Mouse (Mus musculus) heart, postnatal 36 days (tissue): ENCODE data around the gene Rps15a. TPM values are rescaled to one million over a fixed set of nuclear protein-coding genes. Genes with fewer than 3 reads are reported as not detected.

Experiments
- DNase-seq, 2 experiments: peaks; one replicate each; pipeline ENCODE4 v3.0.0; 2021 to 2022
- intact Hi-C: fragments of 180-260 bp; cut with DNase I; formaldehyde crosslinking; loops from one replicate; pipeline ENCODE4 v1.15.1; 2025
- total RNA-seq, 2 experiments: library from RNA; stranded (reverse); gene quantifications; 2 replicates each; pipeline ENCODE4 v1.2.3; 2021

Rps15a gene
- total RNA-seq, result 100 to 1,000 TPM; 519 to 578 TPM

DNA sequence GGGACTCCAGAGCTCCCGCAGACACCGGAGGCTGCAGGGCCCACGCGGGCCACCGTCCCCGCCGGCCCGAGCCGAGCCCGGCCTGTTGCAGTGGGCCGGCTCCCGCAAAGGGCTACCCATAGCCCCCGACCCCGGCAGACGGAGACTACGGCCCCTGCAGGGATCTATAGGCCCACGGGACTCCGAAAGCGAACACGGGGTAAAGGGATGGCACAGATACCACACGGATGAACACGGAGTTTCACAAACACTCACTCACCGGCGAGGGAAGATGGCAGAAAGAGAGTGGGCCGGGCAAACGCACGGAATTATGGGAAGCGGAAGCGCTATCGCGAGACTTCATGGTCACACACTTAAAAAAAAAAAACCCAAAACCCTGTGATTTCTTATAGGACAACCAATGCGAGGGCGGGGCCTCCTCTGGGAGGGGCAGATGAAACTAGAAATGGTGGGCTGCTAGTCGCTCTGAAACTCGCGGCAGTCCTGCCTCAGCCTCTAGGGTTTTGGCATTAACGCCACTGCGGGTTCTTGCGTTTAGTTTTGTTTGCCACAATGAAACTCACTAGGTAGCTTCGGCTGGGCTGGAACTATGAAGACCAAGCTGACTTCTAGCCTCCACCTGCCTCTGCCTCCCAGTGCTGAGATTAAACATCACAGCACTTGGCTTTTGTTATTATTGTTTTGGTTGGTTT lies at the start of gene Rps15a:
TSS of gene Rps15a (minus strand) at position 312 of the 692 bp plus-strand sequence.
- intact Hi-C loops, result loop anchor here (5.0 to 10.0 kb wide), 4 partner anchors 126 to 1781 kb away; partner anchors contain the start of genes Coq7, Gde1, Rps13 and Smg1
- peak; percentile 97 for DNase-seq

DNA sequence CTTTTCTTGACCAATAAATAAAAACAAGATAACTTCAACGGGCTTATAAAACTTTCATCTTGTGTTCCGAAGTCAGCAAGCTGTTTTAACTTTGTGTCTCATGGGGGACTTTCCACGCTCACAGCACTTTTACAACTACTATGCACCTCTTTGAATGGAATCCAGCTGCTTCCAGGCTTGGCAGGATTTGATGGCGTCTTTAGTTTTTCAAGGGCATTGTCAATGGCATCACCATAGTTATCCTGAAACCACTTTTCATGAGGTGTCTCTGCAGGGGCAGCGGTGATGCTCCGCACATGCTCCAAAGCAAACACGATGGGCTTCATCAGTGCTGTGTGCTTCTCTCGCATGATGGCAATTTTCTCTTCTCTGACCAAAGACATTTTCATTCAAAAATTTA lies 47.0 kb upstream of the Rps15a start:
- intact Hi-C loops, result no loop called here
- DNase-seq, result no peak

DNA sequence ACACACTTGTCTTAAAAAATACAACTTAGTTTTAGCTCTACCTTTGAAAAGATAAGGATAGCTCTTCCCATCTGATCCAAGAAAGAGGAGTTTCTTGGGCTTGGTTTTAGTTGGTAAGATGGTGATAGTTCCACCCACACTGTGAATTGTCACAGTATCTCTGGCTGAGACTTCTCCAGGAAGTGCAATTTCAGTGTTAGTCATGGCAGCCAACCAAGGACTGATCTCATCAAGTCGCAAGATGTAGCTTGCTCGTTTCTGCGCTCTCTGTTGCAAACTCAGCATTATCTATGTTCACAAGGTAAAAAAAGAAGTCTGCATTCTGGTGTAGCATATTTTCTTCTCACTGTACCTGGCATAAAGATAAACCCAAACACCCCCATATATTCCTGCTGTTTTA lies 44.1 kb upstream of the Rps15a start:
- intact Hi-C loops, result no loop called here
- no peak for DNase-seq

DNA sequence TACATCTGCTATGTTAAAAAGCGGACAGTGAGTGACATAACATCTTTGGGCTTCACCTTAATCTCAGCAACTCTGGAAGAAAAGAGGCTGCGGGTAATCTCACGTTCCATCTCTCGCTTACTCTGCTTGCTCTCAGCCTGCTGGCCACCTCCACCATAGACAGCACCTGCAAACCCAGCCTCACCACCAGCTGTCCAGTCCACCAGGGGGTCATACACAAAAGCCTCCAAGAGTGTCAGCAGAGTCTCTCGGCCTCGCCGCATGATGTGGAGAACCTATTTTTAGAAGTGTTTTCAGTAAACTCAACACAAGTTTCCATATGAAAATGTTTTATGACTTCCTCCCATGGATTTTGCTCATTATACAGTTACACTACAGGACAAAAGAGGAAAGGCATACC lies 40.5 kb upstream of the Rps15a start:
- intact Hi-C loops, result no loop called here
- no peak for DNase-seq

DNA sequence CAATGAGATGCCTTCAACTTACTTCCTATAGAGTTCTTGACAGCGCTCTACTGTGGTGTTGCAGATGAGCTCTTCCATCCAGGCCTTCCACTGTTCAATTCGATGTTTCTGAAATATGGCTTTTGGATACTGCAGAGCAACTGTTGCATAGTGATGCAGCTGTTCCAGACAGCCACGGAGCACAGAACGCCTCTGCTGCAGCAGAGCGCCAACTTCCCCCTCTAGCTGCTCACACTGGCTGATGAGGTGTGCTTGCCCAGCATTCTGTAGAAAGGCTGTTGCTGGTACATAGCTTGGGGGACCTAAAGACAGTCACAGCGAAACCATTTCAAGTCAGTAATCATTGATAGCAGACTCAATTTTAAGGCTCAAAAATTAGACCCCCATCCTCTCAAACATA lies 38.2 kb upstream of the Rps15a start:
- intact Hi-C loops, result no loop called here
- DNase-seq, result no peak

DNA sequence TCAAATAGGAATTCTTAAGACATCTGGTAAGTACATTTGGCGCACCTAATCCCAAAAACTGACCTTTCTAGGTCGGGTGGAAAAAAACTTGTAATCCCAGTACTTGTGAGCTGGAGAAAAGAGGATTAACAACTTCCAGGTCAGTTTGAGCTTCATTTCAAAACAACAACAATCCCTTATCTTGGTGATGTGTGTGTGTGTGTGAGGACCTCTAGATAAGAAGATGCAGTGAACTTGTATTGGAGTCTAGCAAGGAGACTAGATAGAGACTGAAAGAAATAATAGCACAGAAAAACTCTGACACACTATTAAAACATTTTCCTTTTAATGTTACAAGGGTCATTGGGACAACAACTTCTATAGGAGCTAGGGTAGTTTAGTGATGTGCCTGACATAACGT lies 27.6 kb upstream of the Rps15a start:
- intact Hi-C loops, result no loop called here
- DNase-seq, result no peak

DNA sequence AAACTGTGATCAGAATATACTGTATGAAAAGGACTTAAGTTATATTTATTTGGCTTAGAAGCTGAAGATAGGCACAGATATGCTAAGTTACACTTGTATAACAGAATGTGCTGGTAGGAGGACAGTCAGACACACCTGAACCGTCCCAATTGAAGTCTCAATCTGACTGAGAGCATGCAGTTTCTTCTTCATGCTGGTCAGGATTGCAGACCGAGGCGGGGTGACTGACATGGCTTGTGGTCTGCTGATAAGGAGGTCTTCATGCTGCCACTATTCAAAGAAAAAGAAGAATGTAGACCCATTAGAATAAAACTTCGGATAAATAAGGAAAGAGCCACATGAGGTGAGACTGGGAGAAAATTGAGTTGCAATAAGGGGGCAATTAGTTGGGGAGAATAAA lies 27.1 kb upstream of the Rps15a start:
- no peak for DNase-seq
- intact Hi-C loops, result no loop called here

DNA sequence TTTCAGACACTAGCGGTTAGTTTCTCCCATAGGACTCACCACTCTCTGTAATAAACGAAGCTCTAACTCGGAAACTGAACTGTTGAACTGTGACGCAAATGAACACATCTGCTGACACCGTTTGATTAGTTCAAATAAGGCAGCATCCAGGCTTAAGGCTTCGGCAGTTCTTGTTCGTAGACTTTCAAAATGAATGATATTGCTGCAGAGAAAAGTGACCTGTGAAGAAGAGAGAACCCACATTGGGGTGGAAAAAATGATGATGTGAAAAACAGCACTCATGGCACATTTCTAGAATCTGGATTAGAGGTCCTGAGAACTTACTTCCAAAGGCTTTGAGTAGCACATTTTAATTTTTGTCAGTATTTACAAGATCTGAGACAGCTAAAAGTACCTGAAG lies 25.3 kb upstream of the Rps15a start:
- intact Hi-C loops, result no loop called here

DNA sequence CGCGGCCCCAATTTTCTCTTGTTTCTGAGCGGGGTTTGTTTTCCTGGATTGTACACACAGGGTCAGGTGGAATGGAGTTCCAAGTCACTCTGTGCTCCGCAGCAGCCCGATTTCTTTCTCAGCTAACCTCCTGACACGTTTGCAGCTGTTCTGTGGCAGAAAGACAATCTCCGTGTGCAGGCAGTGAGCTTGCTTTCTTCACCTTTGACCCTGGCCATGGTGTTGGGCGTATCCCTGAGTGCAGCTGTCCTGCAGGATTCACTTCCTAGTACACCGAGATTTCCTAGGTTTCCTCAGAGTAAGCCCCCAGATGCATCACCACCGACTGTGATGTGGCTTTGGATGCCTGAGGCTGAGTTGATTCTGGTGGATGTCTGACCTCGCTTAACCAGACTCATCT lies 19.1 kb upstream of the Rps15a start:
- intact Hi-C loops, result no loop called here

More for the DNA sequence above, 25.3 kb upstream of the Rps15a start:
- no peak for DNase-seq

DNA sequence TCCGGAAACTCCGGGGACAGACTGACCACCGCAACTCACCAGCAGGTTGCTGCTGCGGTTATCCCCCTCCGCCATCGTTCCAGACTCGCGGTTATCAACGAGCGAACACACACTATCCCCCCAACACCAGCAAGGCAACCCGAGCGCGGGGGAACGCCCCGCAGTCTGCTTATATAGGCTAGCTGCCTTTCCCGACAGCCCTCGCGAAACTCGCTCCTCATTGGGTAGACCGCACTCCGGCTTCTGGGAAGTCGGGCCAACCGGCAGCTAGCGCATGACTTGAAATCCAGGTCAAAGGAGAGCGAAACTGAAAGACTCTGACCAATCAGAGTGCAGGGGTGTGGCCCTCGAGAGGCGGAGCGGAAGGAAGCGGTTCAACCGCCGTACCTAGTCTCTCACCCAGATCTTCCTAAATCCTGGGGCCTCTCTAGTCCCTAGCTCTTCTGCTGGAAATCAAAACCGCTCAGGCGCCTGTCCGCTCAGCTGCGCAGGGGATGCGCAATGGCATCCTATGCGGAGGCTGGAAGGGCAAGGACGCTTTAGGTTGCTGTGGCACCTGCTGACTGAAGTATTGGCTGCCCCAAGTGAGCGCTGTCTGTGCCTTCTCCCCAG lies 13.5 kb upstream of the Rps15a start, which contains the start of gene Arl6ip1:
TSS of gene Arl6ip1 (minus strand) at position 233 of the 612 bp plus-strand sequence.
- intact Hi-C loops, result loop anchor here (5.0 kb wide), 2 partner anchors 148 to 168 kb away; no protein-coding TSS in a partner anchor

More for the DNA sequence above, 19.1 kb upstream of the Rps15a start:
- DNase-seq, result no peak

DNA sequence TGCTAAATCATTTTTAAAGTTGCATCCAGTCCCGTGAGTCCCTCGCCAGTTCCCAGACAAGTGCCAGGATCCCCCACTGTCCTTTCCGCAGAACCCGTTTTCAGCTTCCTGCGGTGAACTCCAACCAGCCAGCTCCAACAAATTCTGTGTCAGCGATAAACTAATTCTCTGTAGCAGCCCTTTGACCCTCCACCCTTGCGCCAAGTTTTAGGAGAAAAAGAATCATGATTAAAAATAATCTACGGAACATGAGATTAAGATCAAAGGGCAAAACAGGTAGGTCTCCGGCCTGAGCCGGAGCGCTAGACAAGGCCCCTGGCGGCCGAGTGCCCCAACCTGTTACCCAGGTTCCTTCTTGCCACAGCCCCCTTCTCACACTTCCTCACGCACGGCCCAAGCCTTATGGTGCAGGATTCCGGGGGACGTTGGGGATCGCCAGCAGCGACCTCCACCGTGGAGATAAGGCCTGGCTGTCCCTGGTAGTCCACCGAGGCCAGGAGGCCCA lies 13.0 kb upstream of the Rps15a start:
- peak in 1 of 2 experiments; percentile 18 for DNase-seq
- intact Hi-C loops, result loop anchor here (5.0 kb wide), 1 partner anchor 168 kb away; no protein-coding TSS in a partner anchor

More for the DNA sequence above, 13.5 kb upstream of the Rps15a start, which contains the start of gene Arl6ip1:
- peak; percentile 94 for DNase-seq

DNA sequence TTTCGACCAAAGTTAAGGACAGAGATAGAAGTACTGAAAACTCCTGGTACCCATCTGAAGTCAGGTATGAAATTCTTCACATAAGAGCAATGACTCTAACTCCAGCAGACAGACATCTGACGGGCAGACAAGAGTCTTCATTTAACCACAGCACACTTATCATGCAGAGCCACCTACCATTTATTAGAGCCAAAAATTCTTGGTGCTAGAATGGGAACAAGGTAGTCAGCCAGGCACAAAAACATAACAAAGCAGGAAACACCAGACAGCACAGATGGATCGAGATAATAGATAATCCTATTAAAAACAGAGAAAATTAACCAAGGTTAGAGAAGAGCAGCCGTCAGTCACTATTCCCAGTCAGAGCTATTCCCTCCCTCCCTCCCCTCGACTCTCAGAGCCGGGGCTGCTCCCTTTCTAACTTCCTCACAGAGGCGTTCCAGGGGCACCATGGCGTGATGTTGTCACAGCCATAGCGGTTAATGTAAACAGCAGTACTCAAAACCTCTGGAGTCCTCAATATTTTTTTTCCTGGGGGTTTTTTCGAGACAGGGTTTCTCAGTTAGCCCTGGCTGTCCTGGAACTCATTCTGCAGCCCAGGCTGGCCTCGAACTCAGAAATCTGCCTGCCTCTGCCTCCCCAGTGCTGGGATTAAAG lies 10.4 kb upstream of the Rps15a start:
- DNase-seq, result no peak
- intact Hi-C loops, result loop anchor here (5.0 kb wide), 1 partner anchor 171 kb away; no protein-coding TSS in a partner anchor

DNA sequence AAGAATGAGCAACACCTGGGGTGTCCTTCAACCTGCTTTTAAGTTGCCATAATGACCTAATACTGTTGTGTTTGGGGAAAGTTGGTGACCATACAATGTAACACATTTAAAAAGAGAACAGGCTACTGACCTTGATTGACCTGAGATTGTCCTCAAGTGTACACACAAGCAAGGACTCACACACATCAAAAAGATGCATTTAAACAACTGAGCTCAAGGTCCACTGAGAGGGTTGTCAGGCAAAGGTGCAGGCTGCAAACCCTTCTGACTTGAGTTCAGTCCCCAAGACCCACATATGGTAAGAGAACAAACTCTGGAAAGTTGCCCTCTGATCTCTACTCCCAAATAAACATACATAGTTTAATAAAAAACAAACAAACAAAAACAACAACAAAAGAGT lies 9.7 kb upstream of the Rps15a start:
- no peak for DNase-seq
- intact Hi-C loops, result loop anchor here (5.0 kb wide), 1 partner anchor 172 kb away; no protein-coding TSS in a partner anchor

DNA sequence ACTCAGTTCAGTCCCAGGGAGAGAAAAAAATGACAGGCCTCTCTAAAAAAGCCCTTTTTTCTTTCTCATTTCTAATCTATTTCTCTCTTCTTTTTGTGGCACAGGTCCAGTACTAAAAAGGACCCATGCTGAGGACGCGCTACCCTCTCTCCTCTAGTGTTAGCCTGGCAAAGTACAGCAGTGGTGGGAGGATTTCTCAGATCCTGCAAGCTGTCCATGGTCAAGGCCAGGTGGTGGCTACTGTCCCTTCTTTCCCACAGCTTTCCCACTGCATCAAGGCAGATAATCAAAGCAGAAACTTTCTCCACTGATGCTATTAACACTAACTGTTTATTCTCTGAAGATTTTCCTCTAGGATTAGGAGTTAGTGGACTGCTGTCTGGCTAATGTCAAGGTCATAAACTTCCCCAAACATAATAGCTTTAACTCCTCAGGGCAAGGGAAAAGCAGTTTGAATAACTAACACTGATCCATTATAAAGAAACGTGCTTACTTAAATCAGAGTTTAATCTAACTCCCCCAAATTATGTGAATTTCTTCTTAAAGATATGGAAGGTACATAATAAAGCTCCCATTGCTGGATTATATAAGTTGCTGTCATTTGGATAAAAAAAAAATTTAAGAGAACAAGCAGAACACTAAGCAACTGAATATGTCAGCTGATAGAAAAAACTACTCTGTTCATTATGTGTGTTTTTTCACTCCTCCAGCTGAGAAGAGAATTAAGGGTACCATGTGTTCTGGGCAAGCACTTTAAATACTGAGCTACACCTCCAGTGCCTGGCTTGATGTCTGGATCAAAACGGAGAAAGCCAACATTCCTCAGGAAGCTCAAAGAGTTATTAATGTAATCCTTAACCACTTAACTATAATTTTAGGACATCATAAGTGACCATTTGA lies 7.8 kb upstream of the Rps15a start:
- intact Hi-C loops, result no loop called here
- DNase-seq, result no peak

DNA sequence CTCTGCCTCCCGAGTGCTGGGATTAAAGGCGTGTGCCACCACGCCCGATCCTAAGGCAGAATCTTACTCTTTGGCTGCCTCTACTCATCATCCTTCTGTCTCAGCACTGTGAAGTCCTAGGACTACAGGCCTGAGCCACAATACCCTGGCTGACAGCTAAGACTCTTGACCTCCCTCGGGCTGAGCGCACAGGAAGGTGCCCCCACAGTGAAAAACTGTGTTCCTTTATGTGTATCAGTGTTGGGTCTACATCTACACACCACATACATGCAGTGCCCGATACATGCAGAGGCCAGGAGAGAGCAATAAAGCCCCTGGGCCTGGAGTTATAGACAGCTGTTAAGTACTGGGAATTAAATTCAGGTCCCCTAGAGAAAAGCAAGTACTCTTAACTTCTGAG lies 6.2 kb upstream of the Rps15a start:
- DNase-seq, result no peak
- intact Hi-C loops, result no loop called here

DNA sequence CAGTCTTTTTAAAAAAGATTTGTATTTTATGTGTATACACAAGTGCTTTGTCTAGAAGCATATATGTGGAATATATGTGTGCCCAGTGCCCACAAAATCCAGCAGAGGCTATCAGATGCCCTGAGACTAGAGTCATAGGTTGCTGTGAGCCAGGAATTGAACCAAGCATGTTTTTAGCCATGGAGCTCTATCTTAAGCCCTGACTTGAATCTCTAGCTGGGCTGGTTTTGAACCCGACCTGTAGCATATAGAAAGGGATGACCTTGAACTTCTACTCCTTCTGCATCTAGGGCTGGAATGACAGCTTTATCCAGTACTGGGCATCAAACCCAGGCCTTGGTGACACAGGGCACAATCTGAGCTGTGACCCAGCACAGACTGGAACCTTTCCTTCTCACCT lies 4.7 kb upstream of the Rps15a start:
- intact Hi-C loops, result no loop called here
- no peak for DNase-seq

DNA sequence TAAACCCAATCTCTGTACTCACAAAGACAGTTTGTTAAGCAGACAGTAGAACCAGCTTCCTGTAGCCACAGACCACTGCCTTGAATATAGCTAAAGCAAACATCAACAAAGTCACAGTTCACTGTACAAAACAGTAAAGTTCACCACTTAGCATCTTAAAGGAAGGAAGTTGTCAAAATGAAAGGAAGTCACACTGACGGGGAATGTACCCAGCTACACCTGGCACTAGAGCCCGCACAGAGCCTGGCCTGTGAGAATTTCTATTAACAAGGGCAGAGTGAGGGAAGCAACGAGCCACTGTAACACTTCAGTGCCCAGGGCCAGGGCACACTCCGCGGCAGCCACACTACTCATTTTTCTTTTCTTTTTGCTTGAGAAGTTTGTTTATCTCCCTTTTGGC lies 4.0 kb upstream of the Rps15a start:
- intact Hi-C loops, result loop anchor here (5.0 to 10.0 kb wide), 4 partner anchors 122 to 1785 kb away; partner anchors contain the start of genes Coq7, Gde1, Rps13 and Smg1

DNA sequence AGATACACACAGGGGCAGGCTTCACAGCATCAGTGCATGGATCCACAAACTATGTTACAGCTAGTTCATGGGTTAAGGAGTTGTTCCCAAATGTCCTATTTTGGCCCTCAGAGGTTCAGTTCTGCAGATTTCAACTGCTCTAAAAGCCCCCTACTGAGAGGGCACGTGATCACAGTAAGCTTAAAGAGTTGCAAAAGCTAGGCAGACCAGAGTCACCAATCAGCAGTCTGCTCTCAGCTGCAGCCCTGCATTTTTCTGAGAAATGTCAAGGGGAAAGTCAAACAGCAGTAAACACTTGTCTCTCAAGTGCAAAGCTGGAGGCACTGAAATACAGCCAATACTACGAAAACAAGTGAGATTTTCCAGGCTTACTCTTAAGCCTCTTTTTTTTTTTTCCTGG lies 3.2 kb upstream of the Rps15a start:
- intact Hi-C loops, result loop anchor here (5.0 to 10.0 kb wide), 4 partner anchors 123 to 1784 kb away; partner anchors contain the start of genes Coq7, Gde1, Rps13 and Smg1
- DNase-seq, result no peak

More for the DNA sequence above, 4.0 kb upstream of the Rps15a start:
- no peak for DNase-seq

DNA sequence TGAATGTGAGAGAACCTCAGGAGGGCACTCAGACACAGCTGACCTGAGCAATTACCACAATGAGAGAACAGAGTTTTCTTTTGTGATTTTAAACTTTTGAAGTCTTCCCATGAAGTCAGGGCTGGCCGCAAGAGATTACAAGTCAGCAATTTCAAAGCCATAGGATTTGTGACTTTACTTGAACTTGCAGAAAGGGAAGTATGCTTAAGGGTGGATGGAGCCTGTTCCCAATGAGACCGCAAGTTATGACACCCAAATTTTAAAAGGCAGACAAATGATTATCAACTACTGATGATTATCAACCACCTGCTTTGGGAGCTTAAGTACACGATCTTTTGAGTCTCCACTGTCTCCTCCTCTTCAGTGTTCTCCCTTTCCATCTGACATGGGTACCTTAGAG lies 2.4 kb upstream of the Rps15a start:
- intact Hi-C loops, result loop anchor here (5.0 to 10.0 kb wide), 4 partner anchors 124 to 1784 kb away; partner anchors contain the start of genes Coq7, Gde1, Rps13 and Smg1
- DNase-seq, result no peak
